Mouse (Mus musculus) limb, embryonic 12.5 days (tissue): Measurements from ENCODE around the gene Olfr356. TPM values are rescaled to one million over a fixed set of nuclear protein-coding genes. Genes with fewer than 3 reads are reported as not detected.

Experiments used
- ATAC-seq: fragments of 200-750 bp; cut with Nextera tagmentation; 2 replicates; pipeline ENCODE4 v1.8.0; 2017; ENCODE audit warnings: low read depth, moderate TSS enrichment; ENCODE audit not compliant: insufficient number of reproducible peaks, insufficient read depth, low FRiP score, low TSS enrichment
- H3K27ac ChIP-seq: fragments of 300-500 bp; sonication (generic); 2 replicates; pipeline ENCODE4 v1.5.1; 2016; ENCODE audit warnings: mild to moderate bottlenecking, moderate library complexity
- H3K27me3 ChIP-seq: fragments of 300-500 bp; sonication (generic); 2 replicates; pipeline ENCODE4 v1.6.1; 2016; ENCODE audit warnings: mild to moderate bottlenecking, moderate library complexity
- H3K36me3 ChIP-seq: fragments of 300-500 bp; sonication (generic); 2 replicates; pipeline ENCODE4 v1.6.1; 2016; ENCODE audit warnings: mild to moderate bottlenecking, moderate library complexity
- H3K4me1 ChIP-seq: fragments of 300-500 bp; sonication (generic); replicated peaks from 2 replicates; pipeline ENCODE4 v1.6.1; 2016
- H3K4me2 ChIP-seq: fragments of 300-500 bp; sonication (generic); 2 replicates; pipeline ENCODE4 v1.6.1; 2016; ENCODE audit warnings: mild to moderate bottlenecking, moderate library complexity
- H3K4me3 ChIP-seq: fragments of 300-500 bp; sonication (generic); replicated peaks from 2 replicates; pipeline ENCODE4 v1.5.1; 2016; ENCODE audit warnings: mild to moderate bottlenecking
- H3K9ac ChIP-seq: fragments of 300-500 bp; sonication (generic); replicated peaks from 2 replicates; pipeline ENCODE4 v1.6.1; 2016; ENCODE audit warnings: mild to moderate bottlenecking, moderate library complexity
- H3K9me3 ChIP-seq: fragments of 300-500 bp; sonication (generic); 2 replicates; pipeline ENCODE4 v1.6.1; 2016; ENCODE audit warnings: mild to moderate bottlenecking, moderate library complexity
- WGBS: fragments of 180-500 bp; shearing (Covaris S2); methylation state at CpG from one replicate; pipeline ENCODE4 v1.1.7; 2016; 5-methylcytosine and 5-hydroxymethylcytosine counted together
- polyA plus RNA-seq: library from polyadenylated mRNA; unstranded; fragments of >200 nt; fragmentation: Nextera tagmentation; extraction: Ambion mirVana; gene quantifications from 2 replicates; pipeline ENCODE4 v1.2.1, GENCODE M21; 2016

The Olfr356 gene
- polyA plus RNA-seq: not detected in 2 replicates

GRCm38 (mm10) chr2:36936821-36937220, at the start of gene Olfr356:
Gene Olfr356, plus strand, starts transcription at chr2:36937121.
- H3K27ac ChIP-seq: no peak within 1 kb of the TSS

DNA sequence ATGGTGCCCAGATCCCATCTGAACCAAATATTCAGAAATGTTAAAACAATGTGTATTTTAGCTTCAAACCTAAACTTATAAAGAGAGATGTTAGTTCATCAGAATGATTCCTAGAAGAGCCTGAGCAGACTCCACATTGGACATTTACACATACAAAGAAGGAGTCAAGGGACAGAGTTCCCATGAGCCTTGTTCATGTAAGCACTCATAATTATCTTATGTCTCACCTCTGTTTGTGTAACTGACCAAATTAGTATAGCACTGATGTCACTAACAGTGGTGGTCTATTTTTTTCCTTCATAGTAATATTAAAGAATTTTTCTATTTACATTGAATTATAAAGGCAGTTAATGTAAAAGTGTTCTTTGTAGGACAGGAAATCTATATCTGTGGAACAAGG, 44.1 kb upstream of the Olfr356 start, which contains the start of gene Olfr353:
Olfr353 (minus strand) TSS at position 101 of the 400 bp plus-strand sequence.
- no peak for ATAC-seq
- Histone ChIP-seq H3K27me3 (no peaks in the 10 kb centered on the region), H3K27ac (no peak within 1 kb of the TSS), H3K9ac (no peak within 1 kb of the TSS), H3K4me3 (no peak within 1 kb of the TSS), H3K4me1 (no peaks in the 10 kb centered on the region), H3K36me3 (no peaks in the 10 kb centered on the region), H3K9me3 (peaks cover 28% of the 10 kb centered on the region; the same call in 1 of the 2 replicates), H3K4me2 (no peak within 1 kb of the TSS)

More at GRCm38 (mm10) chr2:36936821-36937220, at the start of gene Olfr356:
- Histone ChIP-seq H3K4me2 (no peak within 1 kb of the TSS), H3K9me3 (peaks cover 11% of the 10 kb centered on the region), H3K27me3 (no peaks in the 10 kb centered on the region), H3K36me3 (no peaks in the 10 kb centered on the region), H3K9ac (no peak within 1 kb of the TSS), H3K4me1 (no peaks in the 10 kb centered on the region), H3K4me3 (no peak within 1 kb of the TSS)
- WGBS: 83% methylated on average over 2 of the region's 2 CpGs
- ATAC-seq: no peak

DNA sequence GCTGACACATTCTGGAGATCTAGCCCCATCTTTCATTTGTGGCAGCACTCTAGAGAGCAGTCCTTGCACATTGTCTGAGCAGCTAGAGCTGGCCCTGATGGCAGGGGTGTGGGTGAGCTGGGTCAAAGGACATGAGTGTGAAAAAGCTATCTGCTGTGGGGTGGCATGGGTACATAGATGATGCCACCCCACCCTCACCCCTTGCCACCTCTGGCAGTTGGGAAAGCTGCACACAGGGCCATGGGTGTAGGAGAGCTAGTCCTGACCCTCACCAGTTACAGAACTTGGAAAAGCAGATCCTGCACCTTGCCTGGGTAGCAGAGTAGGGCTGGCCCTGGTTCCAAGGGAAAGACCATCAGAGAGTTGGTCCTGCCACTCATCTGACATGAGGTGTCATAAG, 39.8 kb upstream of the Olfr356 start:
- no peaks in the 10 kb centered on the region for H3K27me3 ChIP-seq
- H3K4me1 ChIP-seq: no peaks in the 10 kb centered on the region
- no peak overlapping the region for H3K4me3 ChIP-seq
- no peak overlapping the region for H3K27ac ChIP-seq
- no peak for ATAC-seq
- peaks cover 31% of the 10 kb centered on the region for H3K9me3 ChIP-seq
- no peak overlapping the region for H3K9ac ChIP-seq
- H3K4me2 ChIP-seq: no peak overlapping the region
- no peaks in the 10 kb centered on the region for H3K36me3 ChIP-seq

- no peak for ATAC-seq
- Histone ChIP-seq H3K27me3 (no peaks in the 10 kb centered on the region), H3K9ac (no peak within 1 kb of the TSS), H3K9me3 (peaks cover 7% of the 10 kb centered on the region; the same call in 1 of the 2 replicates), H3K4me1 (no peaks in the 10 kb centered on the region), H3K36me3 (no peaks in the 10 kb centered on the region), H3K27ac (no peak within 1 kb of the TSS), H3K4me2 (no peak within 1 kb of the TSS), H3K4me3 (no peak within 1 kb of the TSS)
Observed at GRCm38 (mm10) chr2:36905380-36905779, 31.5 kb upstream of the Olfr356 start, which contains the start of gene Olfr354. Gene Olfr354, plus strand, starts transcription at chr2:36905680.

GRCm38 (mm10) chr2:36928797-36929196, 8.1 kb upstream of the Olfr356 start, which contains the start of gene Olfr355:
Gene Olfr355, minus strand, starts transcription at chr2:36928897.
- Histone ChIP-seq H3K9me3 (peaks cover 12% of the 10 kb centered on the region), H3K27ac (no peak within 1 kb of the TSS), H3K36me3 (no peaks in the 10 kb centered on the region), H3K4me3 (no peak within 1 kb of the TSS), H3K4me1 (no peaks in the 10 kb centered on the region), H3K4me2 (no peak within 1 kb of the TSS), H3K27me3 (no peaks in the 10 kb centered on the region), H3K9ac (no peak within 1 kb of the TSS)
- no peak for ATAC-seq

Other genes starting within 250 kb of the Olfr356 start
- gene Olfr347, start 205.2 kb upstream of the Olfr356 start, polyA plus RNA-seq: not detected in 2 replicates
- not detected in 2 replicates for gene Olfr348, start 152.8 kb upstream of the Olfr356 start, polyA plus RNA-seq
- gene Olfr50, start 146.6 kb upstream of the Olfr356 start, polyA plus RNA-seq: not detected in 2 replicates
- gene Olfr3, start 120.1 kb upstream of the Olfr356 start, polyA plus RNA-seq: not detected in 2 replicates
- gene Olfr350, start 90.8 kb upstream of the Olfr356 start, polyA plus RNA-seq: not detected in 2 replicates
- not detected in 2 replicates for gene Olfr351, start 74.5 kb upstream of the Olfr356 start, polyA plus RNA-seq
- gene Olfr352, start 68.7 kb upstream of the Olfr356 start, polyA plus RNA-seq: not detected in 2 replicates
- not detected in 2 replicates for gene Olfr353, start 44.2 kb upstream of the Olfr356 start, polyA plus RNA-seq
- gene Olfr354, start 31.4 kb upstream of the Olfr356 start, polyA plus RNA-seq: not detected in 2 replicates
- gene Olfr355, start 8.2 kb upstream of the Olfr356 start, polyA plus RNA-seq: not detected in 2 replicates
- not detected in 2 replicates for gene Olfr357, start 56.7 kb downstream of the Olfr356 start, polyA plus RNA-seq
- not detected in 2 replicates for gene Olfr358, start 72.2 kb downstream of the Olfr356 start, polyA plus RNA-seq
- not detected in 2 replicates for gene Olfr360, start 128.6 kb downstream of the Olfr356 start, polyA plus RNA-seq
- gene Olfr361, start 152.2 kb downstream of the Olfr356 start, polyA plus RNA-seq: not detected in 2 replicates
- not detected in 2 replicates for gene Olfr362, start 180.8 kb downstream of the Olfr356 start, polyA plus RNA-seq
- gene Olfr364-ps1, start 202.2 kb downstream of the Olfr356 start, polyA plus RNA-seq: not detected in 2 replicates